Mouse (Mus musculus): ENCODE data around the gene Gm9736. TPM values are rescaled to one million over a fixed set of nuclear protein-coding genes. Genes with fewer than 3 reads are reported as not detected.
"Not testable (repeated sequence)": the region's sequence is repeated elsewhere in the genome, so short reads cannot be mapped to it uniquely, and the experiment has no call there.

Gm9736 gene
- total RNA-seq (2012; rRNA removed) (not detected in 2 replicates), total RNA-seq (2014; rRNA removed) (not detected in 2 replicates), polyA plus RNA-seq (2012; ENCODE audit: insufficient read length, low read depth) (not detected in 2 replicates)

DNA sequence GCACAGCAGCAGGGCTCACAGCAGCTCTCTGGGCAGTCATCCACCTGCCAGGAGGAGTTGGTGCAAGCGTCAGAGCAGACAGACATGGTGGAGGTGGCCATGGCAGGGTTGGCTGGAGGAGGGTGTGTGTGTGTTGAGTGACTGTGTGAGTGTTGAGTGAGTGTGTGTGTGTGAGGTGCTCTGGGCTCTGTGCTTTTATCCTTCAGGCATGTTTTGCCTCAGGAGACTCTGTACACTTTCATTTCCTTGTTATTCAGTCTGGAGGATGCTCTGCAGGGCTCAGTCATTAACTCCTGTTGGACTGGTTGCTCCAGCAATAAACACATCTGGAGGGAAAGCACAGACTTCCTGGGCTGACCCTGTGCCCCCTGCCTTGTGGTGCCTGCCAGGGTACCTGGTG, at the start of gene Gm9736:
Gene Gm9736, minus strand, starts transcription at position 101 of the 400 bp plus-strand sequence.
- H3K36me3 ChIP-seq (replicated peaks in 1 of 2; ENCODE audit: control insufficient read depth in 1 of 2, insufficient read depth in 1 of 2, low read length in 1 of 2); in situ Hi-C loops (cut with MboI; ENCODE audit: low pct_ligation_motif_present, low pct_unique_long_range_greater_than_20kb, low sequenced_read_pairs); DNase-seq (ENCODE audit: extremely low read depth); H3K4me3 ChIP-seq (replicated peaks in 1 of 3; ENCODE audit: low read depth in 2 of 3, low read length in 2 of 3, poor library complexity in 1 of 3); H3K27ac ChIP-seq (ENCODE audit: insufficient read depth, low read depth); H3K4me2 ChIP-seq (ENCODE audit: insufficient read depth, low read depth, poor library complexity, severe bottlenecking); dilution Hi-C loops (cut with MboI; ENCODE audit: extremely low pct_ligation_motif_present, extremely low pct_unique_long_range_greater_than_20kb, low sequenced_read_pairs); H3K9ac ChIP-seq (ENCODE audit: insufficient read depth, low read depth); H3K79me2 ChIP-seq (replicated peaks; ENCODE audit: control insufficient read depth, extremely low read depth, insufficient read depth, poor library complexity, severe bottlenecking); H3K4me1 ChIP-seq (ENCODE audit: control insufficient read depth in 1 of 2, insufficient read depth in 2 of 2): not testable (repeated sequence)
- Histone ChIP-seq H3K9me3 (replicated peaks; ENCODE audit: low read length) (peaks cover 18% of the 10 kb centered on the region), H3K27me3 (replicated peaks) (peaks cover 19% of the 10 kb centered on the region)

GRCm38 (mm10) chr10:77798921-77799508, 47.9 kb upstream of the Gm9736 start, which contains the start of gene Gm19668:
Gm19668 (minus strand) TSS chr10:77799133.
- H3K4me2 ChIP-seq (ENCODE audit: insufficient read depth, low read depth, poor library complexity, severe bottlenecking) = no peak within 1 kb of the TSS
- DNase-seq (ENCODE audit: extremely low read depth) = no peak
- H3K27me3 ChIP-seq (replicated peaks) = peaks cover 70% of the 10 kb centered on the region
- no peaks in the 10 kb centered on the region for H3K79me2 ChIP-seq (replicated peaks; ENCODE audit: control insufficient read depth, extremely low read depth, insufficient read depth, poor library complexity, severe bottlenecking)
- H3K9me3 ChIP-seq (replicated peaks; ENCODE audit: low read length) = no peaks in the 10 kb centered on the region
- dilution Hi-C loops (cut with MboI; ENCODE audit: extremely low pct_ligation_motif_present, extremely low pct_unique_long_range_greater_than_20kb, low sequenced_read_pairs) = no loop called here
- H3K4me3 ChIP-seq (replicated peaks in 1 of 3; ENCODE audit: low read depth in 2 of 3, low read length in 2 of 3, poor library complexity in 1 of 3) = no peak within 1 kb of the TSS
- H3K36me3 ChIP-seq (replicated peaks in 1 of 2; ENCODE audit: control insufficient read depth in 1 of 2, insufficient read depth in 1 of 2, low read length in 1 of 2) = no peaks in the 10 kb centered on the region
- H3K9ac ChIP-seq (ENCODE audit: insufficient read depth, low read depth) = no peak within 1 kb of the TSS
- no peaks in the 10 kb centered on the region for H3K4me1 ChIP-seq (ENCODE audit: control insufficient read depth in 1 of 2, insufficient read depth in 2 of 2)
- H3K27ac ChIP-seq (ENCODE audit: insufficient read depth, low read depth) = no peak within 1 kb of the TSS
- no peak for TF ChIP-seq NRF1 (IDR thresholded peaks at IDR 0.05; ENCODE audit: low read depth, low read length)
- TF ChIP-seq POLR2A (IDR thresholded peaks at IDR 0.05; ENCODE audit: low read depth, low read length) = no peak
- TF ChIP-seq MEF2A (IDR thresholded peaks at IDR 0.05; ENCODE audit: borderline replicate concordance, low read depth, low read length) = no peak
- no peak for TF ChIP-seq CHD2 (IDR thresholded peaks at IDR 0.05; ENCODE audit: low read length)
- TF ChIP-seq TBP (conservative IDR thresholded peaks at IDR 0.05; ENCODE audit: low read depth, low read length) = no peak
- no peak for TF ChIP-seq RCOR1 (conservative IDR thresholded peaks at IDR 0.05; ENCODE audit: low read depth, low read length)
- no peak for TF ChIP-seq ZC3H11A (IDR thresholded peaks at IDR 0.05; ENCODE audit: low read depth, low read length)
- no peak for TF ChIP-seq JUND (conservative IDR thresholded peaks at IDR 0.05; ENCODE audit: low read depth, low read length)
- in situ Hi-C loops (cut with MboI; ENCODE audit: low pct_ligation_motif_present, low pct_unique_long_range_greater_than_20kb, low sequenced_read_pairs) = no loop called here

DNA sequence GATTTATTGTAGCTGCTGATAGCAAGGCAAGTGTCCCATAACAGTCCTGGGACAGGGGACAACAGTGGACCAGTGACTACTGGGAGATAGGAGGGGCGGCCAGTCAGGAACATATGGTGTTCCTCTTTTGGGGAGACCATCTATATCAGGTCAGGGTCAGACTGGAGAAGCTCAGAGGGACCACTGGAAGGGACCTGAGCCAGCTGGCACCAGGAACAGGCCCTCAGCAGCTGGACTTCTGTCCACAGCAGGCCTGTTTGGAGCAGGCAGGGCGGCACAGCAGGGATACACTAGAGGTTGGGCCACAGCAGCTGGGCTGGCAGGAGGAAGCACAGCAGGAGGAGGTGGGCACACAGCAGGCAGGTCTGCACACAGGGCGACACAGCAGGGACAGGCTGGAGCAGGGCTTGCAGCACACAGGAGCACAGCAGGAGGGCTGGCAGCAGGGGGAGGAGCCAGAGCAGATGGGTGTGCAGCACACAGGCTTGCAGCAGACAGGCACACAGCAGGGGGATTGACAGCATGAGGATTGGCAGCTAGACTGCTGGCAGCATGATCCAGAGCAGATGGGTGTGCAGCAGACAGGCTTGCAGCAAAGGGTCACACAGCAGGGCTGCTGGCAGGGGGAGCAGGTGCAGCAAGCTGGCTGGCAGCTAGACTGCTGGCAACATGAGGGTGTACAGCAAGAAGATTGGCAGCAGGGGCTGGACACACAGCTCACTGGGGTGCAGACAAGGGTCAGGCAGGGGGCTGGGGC, 47.2 kb upstream of the Gm9736 start:
- H3K9ac ChIP-seq (ENCODE audit: insufficient read depth, low read depth); H3K27ac ChIP-seq (ENCODE audit: insufficient read depth, low read depth); H3K4me1 ChIP-seq (ENCODE audit: control insufficient read depth in 1 of 2, insufficient read depth in 2 of 2); H3K4me2 ChIP-seq (ENCODE audit: insufficient read depth, low read depth, poor library complexity, severe bottlenecking); H3K4me3 ChIP-seq (replicated peaks in 1 of 3; ENCODE audit: low read depth in 2 of 3, low read length in 2 of 3, poor library complexity in 1 of 3); H3K36me3 ChIP-seq (replicated peaks in 1 of 2; ENCODE audit: control insufficient read depth in 1 of 2, insufficient read depth in 1 of 2, low read length in 1 of 2); in situ Hi-C loops (cut with MboI; ENCODE audit: low pct_ligation_motif_present, low pct_unique_long_range_greater_than_20kb, low sequenced_read_pairs); DNase-seq (ENCODE audit: extremely low read depth); H3K9me3 ChIP-seq (replicated peaks; ENCODE audit: low read length); dilution Hi-C loops (cut with MboI; ENCODE audit: extremely low pct_ligation_motif_present, extremely low pct_unique_long_range_greater_than_20kb, low sequenced_read_pairs); H3K79me2 ChIP-seq (replicated peaks; ENCODE audit: control insufficient read depth, extremely low read depth, insufficient read depth, poor library complexity, severe bottlenecking): not testable (repeated sequence)
- peaks cover 71% of the 10 kb centered on the region for H3K27me3 ChIP-seq (replicated peaks)
